Comparison of ENCODE assay signal across 9 mouse cellular contexts in the genomic region with DNA sequence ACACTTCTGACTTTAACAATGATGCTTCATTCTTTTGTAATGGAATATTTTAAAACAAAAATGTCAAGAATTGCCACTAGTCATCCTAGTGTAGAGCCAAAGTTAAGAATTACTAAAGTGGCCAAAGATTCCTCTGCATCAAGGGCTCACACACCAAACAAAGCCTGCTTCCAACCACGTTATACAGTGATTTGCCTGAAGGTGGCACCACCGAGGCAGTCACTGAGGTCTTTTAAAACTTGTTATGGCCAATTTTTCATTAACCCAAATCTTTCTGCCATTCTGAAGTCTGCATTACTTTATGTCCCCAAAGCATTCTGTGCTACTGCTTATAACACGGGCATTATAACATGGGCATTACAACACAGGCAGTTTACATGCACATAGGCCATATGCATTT. TPM values are rescaled to one million over a fixed set of nuclear protein-coding genes. Genes with fewer than 3 reads are reported as not detected.
A peak's percentile ranks its signal among the peaks of the same experiment; 100 is the strongest.
DNase-seq lines count a peak whose midpoint lies in the region; ATAC-seq lines count a peak whose summit lies in the region.
"Had no signal": no experiment of that assay in that cellular context is flagged by ENCODE, and none has a peak within 500 bp of the region (broad histone marks: within the 10 kb centered on the region; RNA-seq: fewer than 3 reads in every experiment).

No protein-coding gene starts in this region.

- H3K4me3 ChIP-seq in midbrain, embryonic 14.5 days (replicated peaks; ENCODE audit: low read depth, low read length): no peak overlapping the region
- no peak overlapping the region for H3K4me3 ChIP-seq in midbrain, embryonic 15.5 days
- no peak overlapping the region for H3K4me3 ChIP-seq in liver, embryonic 13.5 days (replicated peaks)
- H3K4me3 ChIP-seq: neural tube, embryonic 13.5 days had no signal

- H3K9me3 ChIP-seq in midbrain, embryonic 14.5 days (ENCODE audit: control insufficient read depth, low read length): no peaks in the 10 kb centered on the region
- H3K9me3 ChIP-seq in midbrain, embryonic 15.5 days: no peaks in the 10 kb centered on the region
- no peaks in the 10 kb centered on the region for H3K9me3 ChIP-seq in liver, embryonic 13.5 days (replicated peaks)
- H3K9me3 ChIP-seq: neural tube, embryonic 13.5 days had no signal

- H3K9ac ChIP-seq in midbrain, embryonic 14.5 days (replicated peaks; ENCODE audit: low read length): no peak overlapping the region
- H3K9ac ChIP-seq in midbrain, embryonic 15.5 days: no peak overlapping the region
- H3K9ac ChIP-seq in liver, embryonic 13.5 days: no peak overlapping the region
- H3K9ac ChIP-seq: neural tube, embryonic 13.5 days had no signal

- H3K4me1 ChIP-seq in midbrain, embryonic 14.5 days (ENCODE audit: control insufficient read depth, insufficient read depth, low read length): no peaks in the 10 kb centered on the region
- no peaks in the 10 kb centered on the region for H3K4me1 ChIP-seq in midbrain, embryonic 15.5 days
- H3K4me1 ChIP-seq in liver, embryonic 13.5 days (replicated peaks): peaks cover 11% of the 10 kb centered on the region

- WGBS in midbrain, embryonic 14.5 days: 41% methylated on average over 3 of the region's 3 CpGs
- WGBS in midbrain, embryonic 15.5 days: 46% methylated on average over 3 of the region's 3 CpGs
- WGBS in liver, embryonic 13.5 days (ENCODE audit: insufficient replicate concordance): 28% methylated on average over 3 of the region's 3 CpGs

- H3K36me3 ChIP-seq in midbrain, embryonic 14.5 days (ENCODE audit: control insufficient read depth, insufficient read depth, low read length): no peaks in the 10 kb centered on the region
- H3K36me3 ChIP-seq in midbrain, embryonic 15.5 days (replicated peaks): no peaks in the 10 kb centered on the region
- no peaks in the 10 kb centered on the region for H3K36me3 ChIP-seq in liver, embryonic 13.5 days
- H3K36me3 ChIP-seq: neural tube, embryonic 13.5 days had no signal

- DNase-seq in embryo, embryonic 10 days (ENCODE audit: low spot score): peak; percentile 60
- no peak for DNase-seq in embryo, embryonic 11 days
- DNase-seq in midbrain, embryonic 14.5 days: peak; percentile 49
- DNase-seq in cerebellum, postnatal 36 days: peak; percentile 32 to 38
- DNase-seq in liver, embryonic 13.5 days: no peak
- peak; percentile 16 to 43 for DNase-seq in thymus, postnatal 36 days
- no peak for DNase-seq in urinary bladder, adult 2 months (ENCODE audit: low spot score)

- no peak overlapping the region for H3K27ac ChIP-seq in midbrain, embryonic 14.5 days (replicated peaks; ENCODE audit: low read depth, low read length)
- no peak overlapping the region for H3K27ac ChIP-seq in midbrain, embryonic 15.5 days
- peak overlapping the region; percentile 54 for H3K27ac ChIP-seq in liver, embryonic 13.5 days
- H3K27ac ChIP-seq: neural tube, embryonic 13.5 days had no signal

- no peak for ATAC-seq in midbrain, embryonic 14.5 days (ENCODE audit: low FRiP score, low TSS enrichment)
- no peak for ATAC-seq in midbrain, embryonic 15.5 days (replicated peaks)
- ATAC-seq in liver, embryonic 13.5 days (ENCODE audit: low read depth): no peak; the same call in 1 of the 2 replicates

- no peak overlapping the region for H3K4me2 ChIP-seq in midbrain, embryonic 14.5 days (ENCODE audit: low read length)
- H3K4me2 ChIP-seq in midbrain, embryonic 15.5 days: no peak overlapping the region
- no peak overlapping the region for H3K4me2 ChIP-seq in liver, embryonic 13.5 days
- H3K4me2 ChIP-seq: neural tube, embryonic 13.5 days had no signal

- H3K27me3 ChIP-seq in midbrain, embryonic 14.5 days (ENCODE audit: control insufficient read depth, insufficient read depth, low read length): no peaks in the 10 kb centered on the region
- H3K27me3 ChIP-seq in midbrain, embryonic 15.5 days (replicated peaks): no peaks in the 10 kb centered on the region
- H3K27me3 ChIP-seq in liver, embryonic 13.5 days: no peaks in the 10 kb centered on the region
- H3K27me3 ChIP-seq: neural tube, embryonic 13.5 days had no signal

RNA-seq across cellular contexts. Expression of a gene that starts 27.3 kb away (rescaled TPM):
- polyA plus RNA-seq in midbrain, embryonic 14.5 days (2014; fragmentation: Nextera tagmentation; extraction: Ambion mirVana): 2.1 and 3.4 TPM in 2 replicates
- 7.2 and 7.6 TPM in 2 replicates for polyA plus RNA-seq in midbrain, embryonic 15.5 days (2015; fragmentation: Nextera tagmentation; extraction: Ambion mirVana)
- 3.6 and 5.3 TPM in 2 replicates for polyA plus RNA-seq in liver, embryonic 13.5 days (2015; fragmentation: Nextera tagmentation; extraction: Ambion mirVana)
- 33.1 and 35.4 TPM in 2 replicates for polyA plus RNA-seq in urinary bladder, adult 2 months (2012; rRNA removed)

Comparison
In these comparisons a context has a peak if more than half of its experiments do, and no peak if none do; other contexts are left out.
1. DNase-seq: peak in embryo, embryonic 10 days (single experiment), midbrain, embryonic 14.5 days (single experiment), cerebellum, postnatal 36 days (2 of 2) and thymus, postnatal 36 days (2 of 2); none in embryo, embryonic 11 days (single experiment), liver, embryonic 13.5 days (single experiment) and urinary bladder, adult 2 months (single experiment).